Comparison of ENCODE assay signal across 8 mouse cellular contexts in the genomic region with DNA sequence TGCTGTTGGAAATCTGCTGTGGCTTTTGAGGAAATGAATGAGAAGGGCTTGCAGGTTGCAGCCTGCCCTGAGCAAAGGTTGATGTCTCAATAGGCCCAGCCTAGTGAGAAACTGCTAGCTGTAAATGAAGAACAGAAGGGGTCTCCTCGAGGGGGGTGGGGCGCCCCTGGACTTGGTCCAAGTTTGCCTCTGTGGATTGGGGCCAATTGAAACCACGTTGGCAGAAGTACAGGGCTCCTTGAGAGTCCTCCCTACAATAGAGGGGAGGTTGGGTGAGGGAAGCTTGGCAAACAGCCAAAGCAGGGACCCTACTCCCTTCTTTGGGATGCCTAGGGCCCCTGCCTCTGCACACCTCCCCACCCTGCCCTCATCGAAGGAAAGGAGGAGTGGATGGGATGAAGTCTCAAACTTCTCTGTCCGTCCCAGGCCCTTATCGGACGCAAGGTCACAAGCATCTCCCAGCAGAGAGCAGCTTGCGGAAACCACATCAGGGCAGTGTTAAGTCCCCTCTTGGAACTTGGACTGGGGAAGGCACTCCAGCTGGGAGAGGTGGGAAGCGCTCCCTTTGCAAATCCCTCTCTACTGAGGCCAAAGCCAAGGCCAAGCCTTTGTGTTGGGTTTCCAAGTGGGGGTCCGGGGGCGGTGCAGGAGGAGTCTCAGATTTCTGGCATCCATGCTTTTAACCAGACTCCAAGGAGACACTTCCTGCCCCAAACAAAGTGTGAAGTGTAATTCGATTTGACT.
DNase-seq lines count a peak whose midpoint lies in the region; ATAC-seq lines count a peak whose summit lies in the region.

No protein-coding gene starts in this region.

- DNase-seq in cerebellum, postnatal 4 days (ENCODE audit: low spot score in 2 of 2), result peak; percentile 48 to 82
- no peak for DNase-seq in cerebellum, adult 9-11 months
- DNase-seq in 416B (ENCODE audit: low read depth), result peak; percentile 42
- DNase-seq in cerebellum, adult 8-10 months, result no peak

- peak overlapping the region; percentile 95 for H3K27ac ChIP-seq in forebrain, embryonic 13.5 days
- H3K27ac ChIP-seq in limb, embryonic 13.5 days, result peak overlapping the region; percentile 90
- H3K27ac ChIP-seq in midbrain, embryonic 16.5 days (ENCODE audit: low read length), result peak overlapping the region; percentile 78

- H3K4me3 ChIP-seq in forebrain, embryonic 13.5 days, result peak overlapping the region; percentile 9; the same call in 1 of the 2 replicates
- peak overlapping the region; percentile 10; the same call in 1 of the 2 replicates for H3K4me3 ChIP-seq in limb, embryonic 13.5 days
- no peak overlapping the region for H3K4me3 ChIP-seq in midbrain, embryonic 16.5 days (ENCODE audit: low read depth, low read length)

- no peaks in the 10 kb centered on the region for H3K27me3 ChIP-seq in forebrain, embryonic 13.5 days
- no peaks in the 10 kb centered on the region for H3K27me3 ChIP-seq in limb, embryonic 13.5 days
- H3K27me3 ChIP-seq in midbrain, embryonic 16.5 days (ENCODE audit: control insufficient read depth, insufficient read depth, low read depth, low read length), result no peaks in the 10 kb centered on the region

- no peaks in the 10 kb centered on the region for H3K9me3 ChIP-seq in forebrain, embryonic 13.5 days (replicated peaks)
- H3K9me3 ChIP-seq in limb, embryonic 13.5 days, result no peaks in the 10 kb centered on the region
- H3K9me3 ChIP-seq in midbrain, embryonic 16.5 days (replicated peaks; ENCODE audit: control insufficient read depth, low read length, poor library complexity, severe bottlenecking), result no peaks in the 10 kb centered on the region

- peak overlapping the region; percentile 54 for H3K9ac ChIP-seq in forebrain, embryonic 13.5 days
- peak overlapping the region; percentile 53 for H3K9ac ChIP-seq in limb, embryonic 13.5 days
- no peak overlapping the region for H3K9ac ChIP-seq in midbrain, embryonic 16.5 days (ENCODE audit: low read depth, low read length)

- H3K4me1 ChIP-seq in forebrain, embryonic 13.5 days, result peaks cover 98% of the 10 kb centered on the region
- peaks cover 98% of the 10 kb centered on the region for H3K4me1 ChIP-seq in limb, embryonic 13.5 days
- H3K4me1 ChIP-seq in midbrain, embryonic 16.5 days (ENCODE audit: control insufficient read depth, insufficient read depth, low read length), result peaks cover 66% of the 10 kb centered on the region

- H3K4me2 ChIP-seq in forebrain, embryonic 13.5 days, result peak overlapping the region; percentile 49
- peak overlapping the region; percentile 56 for H3K4me2 ChIP-seq in limb, embryonic 13.5 days (replicated peaks)
- H3K4me2 ChIP-seq in midbrain, embryonic 16.5 days (ENCODE audit: low read length), result no peak overlapping the region; the same call in 1 of the 2 replicates

- WGBS in forebrain, embryonic 13.5 days, result 15% methylated on average over 12 of the region's 12 CpGs
- 11% methylated on average over 12 of the region's 12 CpGs for WGBS in limb, embryonic 13.5 days
- WGBS in midbrain, embryonic 16.5 days, result 27% methylated on average over 12 of the region's 12 CpGs

- peak; percentile 84 for ATAC-seq in forebrain, embryonic 13.5 days
- peak; percentile 71 for ATAC-seq in limb, embryonic 13.5 days (ENCODE audit: low FRiP score, low read depth)
- ATAC-seq in midbrain, embryonic 16.5 days, result peak; percentile 74
- ATAC-seq in CD4-positive, CD25-positive, alpha-beta regulatory T cell, adult 4 months, result no peak

- no peaks in the 10 kb centered on the region for H3K36me3 ChIP-seq in forebrain, embryonic 13.5 days (ENCODE audit: poor library complexity, severe bottlenecking)
- peaks cover 5% of the 10 kb centered on the region; the same call in 1 of the 2 replicates for H3K36me3 ChIP-seq in limb, embryonic 13.5 days
- H3K36me3 ChIP-seq in midbrain, embryonic 16.5 days (ENCODE audit: control insufficient read depth, insufficient read depth, low read length), result no peaks in the 10 kb centered on the region

Comparison
In these comparisons a context has a peak if more than half of its experiments do, and no peak if none do; other contexts are left out.
1. DNase-seq: peak in cerebellum, postnatal 4 days (2 of 2) and 416B (single experiment); none in cerebellum, adult 9-11 months (single experiment) and cerebellum, adult 8-10 months (single experiment).
2. Peak in every context shown above with its lines, with median percentiles within 50 percentile points of each other: H3K27ac ChIP-seq.